Mouse (Mus musculus): Measurements from ENCODE around the gene 1700084M14Rik. TPM values are rescaled to one million over a fixed set of nuclear protein-coding genes. Genes with fewer than 3 reads are reported as not detected.
"Not testable (repeated sequence)": the region's sequence is repeated elsewhere in the genome, so short reads cannot be mapped to it uniquely, and the experiment has no call there.

Gene 1700084M14Rik
- polyA plus RNA-seq (2015; fragmentation: Nextera tagmentation; extraction: Ambion mirVana) = not detected in 2 replicates

- not testable (repeated sequence) for H3K27ac ChIP-seq (ENCODE audit: low read length); H3K4me1 ChIP-seq (ENCODE audit: control insufficient read depth, low read depth, low read length); H3K9me3 ChIP-seq (replicated peaks; ENCODE audit: control insufficient read depth, low read length); H3K4me2 ChIP-seq (ENCODE audit: low read depth, low read length); H3K36me3 ChIP-seq (ENCODE audit: control insufficient read depth, insufficient read depth); H3K9ac ChIP-seq (ENCODE audit: low read depth, low read length); H3K4me3 ChIP-seq (ENCODE audit: low read depth, low read length); H3K27me3 ChIP-seq (ENCODE audit: control insufficient read depth, insufficient read depth, low read depth, low read length); ATAC-seq (ENCODE audit: low read depth)
- WGBS (ENCODE audit: insufficient replicate concordance) = 56% methylated on average over 3 of the region's 3 CpGs
These were observed at the start of gene 1700084M14Rik for GRCm38 (mm10) chrX:91575811-91576210. TSS of gene 1700084M14Rik (minus strand) at chrX:91575911.

Other genes with a start within 250 kb of the 1700084M14Rik start
- gene Mageb2, start 244.2 kb downstream of the 1700084M14Rik start, polyA plus RNA-seq (2015; fragmentation: Nextera tagmentation; extraction: Ambion mirVana) = not detected in 2 replicates
- gene Gm5072, start 183.4 kb downstream of the 1700084M14Rik start, polyA plus RNA-seq (2015; fragmentation: Nextera tagmentation; extraction: Ambion mirVana) = not detected in 2 replicates
- gene Gm8914, start 95.8 kb downstream of the 1700084M14Rik start, polyA plus RNA-seq (2015; fragmentation: Nextera tagmentation; extraction: Ambion mirVana) = not detected in 2 replicates
- gene Gm14781, start 56.3 kb upstream of the 1700084M14Rik start, polyA plus RNA-seq (2015; fragmentation: Nextera tagmentation; extraction: Ambion mirVana) = not detected in 2 replicates
- gene Mageb5, start 207.1 kb upstream of the 1700084M14Rik start, polyA plus RNA-seq (2015; fragmentation: Nextera tagmentation; extraction: Ambion mirVana) = not detected in 2 replicates

Measured in liver, embryonic 16.5 days (tissue).